Mouse (Mus musculus): ENCODE results near the gene Bmpr2. TPM values are rescaled to one million over a fixed set of nuclear protein-coding genes. Genes with fewer than 3 reads are reported as not detected.
A peak's percentile ranks its signal among the peaks of the same experiment; 100 is the strongest.

The Bmpr2 gene
- polyA plus RNA-seq, 1 experiment from 2014 or later: 5.9 TPM

DNA sequence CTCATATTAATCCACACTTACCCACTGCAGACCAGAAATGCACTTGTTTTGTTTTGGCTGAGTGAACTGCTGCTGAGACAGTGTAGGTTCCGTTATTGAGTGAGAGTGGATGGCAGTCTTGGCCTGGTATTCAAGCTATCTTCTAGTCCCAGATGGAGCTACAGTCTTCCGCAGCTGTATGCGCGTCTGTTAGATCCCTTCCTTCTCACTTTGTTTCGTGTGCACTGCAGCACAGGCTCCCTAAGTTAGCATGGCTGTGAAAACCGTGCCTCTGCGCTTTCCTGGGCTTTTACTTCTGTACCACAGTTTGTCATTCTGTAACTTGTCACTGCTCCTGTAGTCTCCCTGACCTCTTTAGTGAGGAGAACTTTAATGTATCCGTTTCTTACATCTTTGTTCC, 85.1 kb downstream of the Bmpr2 start:
- no peak for TF ChIP-seq CTCF (IDR thresholded peaks at IDR 0.05; ENCODE audit: low read depth)
- Histone ChIP-seq H3K4me2 (replicated peaks; ENCODE audit: low read depth) (no peak overlapping the region), H3K27ac (ENCODE audit: low read depth, low read length) (no peak overlapping the region), H3K36me3 (ENCODE audit: control insufficient read depth, insufficient read depth) (peaks cover 3% of the 10 kb centered on the region), H3K9me3 (ENCODE audit: control insufficient read depth) (no peaks in the 10 kb centered on the region), H3K4me1 (replicated peaks; ENCODE audit: control insufficient read depth, insufficient read depth, low read length) (no peaks in the 10 kb centered on the region), H3K27me3 (replicated peaks; ENCODE audit: control insufficient read depth, insufficient read depth, low read length) (no peaks in the 10 kb centered on the region), H3K9ac (ENCODE audit: low read depth, low read length) (no peak overlapping the region), H3K4me3 (ENCODE audit: low read depth, low read length) (no peak overlapping the region)
- ATAC-seq: no peak
- 84% methylated on average over 8 of the region's 8 CpGs for WGBS

DNA sequence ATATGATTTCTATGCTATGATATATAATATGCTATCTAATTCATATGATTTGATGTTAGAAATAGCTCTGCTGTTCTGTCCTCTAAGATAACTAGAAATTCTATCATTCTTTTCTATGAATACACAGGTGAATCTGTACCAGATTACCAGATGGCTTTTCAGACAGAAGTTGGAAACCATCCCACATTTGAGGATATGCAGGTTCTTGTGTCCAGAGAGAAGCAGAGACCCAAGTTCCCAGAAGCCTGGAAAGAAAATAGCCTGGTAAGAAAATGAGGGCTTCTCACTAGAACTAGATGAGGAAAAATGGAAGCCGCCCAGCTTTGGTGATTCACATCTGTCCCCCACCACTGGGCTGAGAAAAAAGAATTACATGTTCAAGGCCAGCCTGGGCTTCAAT, 95.8 kb downstream of the Bmpr2 start:
- H3K9me3 ChIP-seq (ENCODE audit: control insufficient read depth): no peaks in the 10 kb centered on the region
- H3K4me3 ChIP-seq (ENCODE audit: low read depth, low read length): no peak overlapping the region
- peaks cover 24% of the 10 kb centered on the region for H3K36me3 ChIP-seq (ENCODE audit: control insufficient read depth, insufficient read depth)
- H3K4me1 ChIP-seq (replicated peaks; ENCODE audit: control insufficient read depth, insufficient read depth, low read length): no peaks in the 10 kb centered on the region
- no peak for TF ChIP-seq CTCF (IDR thresholded peaks at IDR 0.05; ENCODE audit: low read depth)
- 94% methylated on average over 1 of the region's 1 CpGs for WGBS
- no peak overlapping the region for H3K4me2 ChIP-seq (replicated peaks; ENCODE audit: low read depth)
- no peak overlapping the region for H3K27ac ChIP-seq (ENCODE audit: low read depth, low read length)
- no peak for ATAC-seq
- no peaks in the 10 kb centered on the region for H3K27me3 ChIP-seq (replicated peaks; ENCODE audit: control insufficient read depth, insufficient read depth, low read length)
- no peak overlapping the region for H3K9ac ChIP-seq (ENCODE audit: low read depth, low read length)

DNA sequence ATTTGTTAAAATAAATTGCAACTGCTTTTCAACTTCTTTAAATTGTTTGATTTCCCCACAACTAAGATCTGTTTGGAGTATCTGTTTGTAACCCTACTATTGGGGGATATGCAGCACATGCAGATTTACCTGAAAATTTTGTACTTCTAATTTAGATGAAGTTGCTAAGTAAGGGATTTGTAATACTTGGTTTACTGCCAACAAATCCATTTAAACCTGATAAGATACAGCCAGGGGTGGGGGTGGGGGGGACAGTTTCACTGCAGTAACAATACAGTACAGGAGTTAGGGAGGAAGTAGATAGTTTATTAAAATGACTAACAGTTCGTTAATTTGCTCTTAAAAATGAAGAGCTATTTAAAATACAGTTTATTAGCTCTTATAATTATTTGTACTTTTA, 98.9 kb downstream of the Bmpr2 start:
- ATAC-seq: no peak
- H3K4me3 ChIP-seq (ENCODE audit: low read depth, low read length): no peak overlapping the region
- TF ChIP-seq CTCF (IDR thresholded peaks at IDR 0.05; ENCODE audit: low read depth): no peak
- peaks cover 18% of the 10 kb centered on the region for H3K36me3 ChIP-seq (ENCODE audit: control insufficient read depth, insufficient read depth)
- no peaks in the 10 kb centered on the region for H3K4me1 ChIP-seq (replicated peaks; ENCODE audit: control insufficient read depth, insufficient read depth, low read length)
- H3K27ac ChIP-seq (ENCODE audit: low read depth, low read length): no peak overlapping the region
- H3K4me2 ChIP-seq (replicated peaks; ENCODE audit: low read depth): no peak overlapping the region
- H3K9ac ChIP-seq (ENCODE audit: low read depth, low read length): no peak overlapping the region
- 58% methylated on average over 1 of the region's 1 CpGs for WGBS
- H3K9me3 ChIP-seq (ENCODE audit: control insufficient read depth): no peaks in the 10 kb centered on the region
- H3K27me3 ChIP-seq (replicated peaks; ENCODE audit: control insufficient read depth, insufficient read depth, low read length): no peaks in the 10 kb centered on the region

DNA sequence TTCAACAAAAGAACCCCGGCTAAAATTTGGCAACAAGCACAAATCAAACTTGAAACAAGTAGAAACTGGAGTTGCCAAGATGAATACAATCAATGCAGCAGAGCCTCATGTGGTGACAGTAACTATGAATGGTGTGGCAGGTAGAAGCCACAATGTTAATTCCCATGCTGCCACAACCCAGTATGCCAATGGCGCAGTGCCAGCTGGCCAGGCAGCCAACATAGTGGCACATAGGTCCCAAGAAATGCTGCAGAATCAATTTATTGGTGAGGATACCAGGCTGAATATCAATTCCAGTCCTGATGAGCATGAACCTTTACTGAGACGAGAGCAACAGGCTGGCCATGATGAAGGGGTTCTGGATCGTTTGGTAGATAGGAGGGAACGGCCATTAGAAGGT, 104.8 kb downstream of the Bmpr2 start:
- 94% methylated on average over 5 of the region's 5 CpGs for WGBS
- H3K4me3 ChIP-seq (ENCODE audit: low read depth, low read length): no peak overlapping the region
- ATAC-seq: no peak
- no peak overlapping the region for H3K27ac ChIP-seq (ENCODE audit: low read depth, low read length)
- no peaks in the 10 kb centered on the region for H3K4me1 ChIP-seq (replicated peaks; ENCODE audit: control insufficient read depth, insufficient read depth, low read length)
- TF ChIP-seq CTCF (IDR thresholded peaks at IDR 0.05; ENCODE audit: low read depth): no peak
- H3K9ac ChIP-seq (ENCODE audit: low read depth, low read length): no peak overlapping the region
- no peaks in the 10 kb centered on the region for H3K27me3 ChIP-seq (replicated peaks; ENCODE audit: control insufficient read depth, insufficient read depth, low read length)
- no peak overlapping the region for H3K4me2 ChIP-seq (replicated peaks; ENCODE audit: low read depth)
- peaks cover 41% of the 10 kb centered on the region for H3K36me3 ChIP-seq (ENCODE audit: control insufficient read depth, insufficient read depth)
- no peaks in the 10 kb centered on the region for H3K9me3 ChIP-seq (ENCODE audit: control insufficient read depth)

DNA sequence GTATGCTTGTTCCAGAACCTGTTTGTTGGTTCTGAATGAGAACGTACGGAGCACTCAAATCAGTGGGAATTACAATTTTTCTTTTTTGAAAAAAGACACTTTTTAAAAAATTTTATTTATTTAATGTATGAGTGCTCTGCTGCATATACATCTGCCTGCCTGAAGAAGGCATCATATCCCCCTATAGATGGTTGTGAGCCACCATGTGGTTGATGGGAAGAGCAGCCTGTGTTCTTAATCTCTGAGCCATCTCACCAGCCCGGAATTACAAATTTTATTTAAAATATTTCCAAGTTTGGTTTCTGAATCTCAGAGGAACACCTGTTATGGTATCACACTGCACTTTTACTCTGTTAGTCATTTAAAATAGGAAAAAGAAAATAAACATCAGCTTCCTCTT, 110.8 kb downstream of the Bmpr2 start:
- Histone ChIP-seq H3K4me2 (replicated peaks; ENCODE audit: low read depth) (no peak overlapping the region), H3K27me3 (replicated peaks; ENCODE audit: control insufficient read depth, insufficient read depth, low read length) (no peaks in the 10 kb centered on the region), H3K4me3 (ENCODE audit: low read depth, low read length) (no peak overlapping the region), H3K36me3 (ENCODE audit: control insufficient read depth, insufficient read depth) (peaks cover 20% of the 10 kb centered on the region; the same call in 1 of the 2 replicates), H3K4me1 (replicated peaks; ENCODE audit: control insufficient read depth, insufficient read depth, low read length) (no peaks in the 10 kb centered on the region), H3K9ac (ENCODE audit: low read depth, low read length) (no peak overlapping the region), H3K27ac (ENCODE audit: low read depth, low read length) (no peak overlapping the region), H3K9me3 (ENCODE audit: control insufficient read depth) (no peaks in the 10 kb centered on the region)
- peak; percentile 31; the same call in 1 of the 2 replicates for TF ChIP-seq CTCF (IDR thresholded peaks at IDR 0.05; ENCODE audit: low read depth)
- ATAC-seq: no peak
- WGBS: 89% methylated on average over 3 of the region's 3 CpGs

DNA sequence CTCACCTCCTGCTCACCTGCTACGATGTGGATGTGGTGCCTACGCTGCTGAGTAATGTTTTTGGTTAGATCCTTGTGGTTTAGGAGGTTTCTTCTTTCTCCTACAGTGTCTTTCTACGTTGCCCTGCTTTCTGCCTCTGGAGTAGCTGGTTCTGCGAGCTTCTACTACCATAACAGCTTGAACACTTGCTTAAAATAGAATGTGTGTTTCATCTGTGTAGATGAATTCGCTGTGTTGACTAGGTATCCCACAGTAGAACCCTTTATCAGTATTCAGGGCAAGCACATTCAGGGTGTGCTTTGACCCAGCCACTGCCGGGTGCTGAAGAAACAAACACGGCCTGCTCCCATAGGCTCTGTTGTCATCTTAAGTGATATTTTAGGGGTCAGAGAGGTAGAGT, 114.9 kb downstream of the Bmpr2 start:
- 93% methylated on average over 7 of the region's 7 CpGs for WGBS
- Histone ChIP-seq H3K27ac (ENCODE audit: low read depth, low read length) (no peak overlapping the region), H3K9ac (ENCODE audit: low read depth, low read length) (no peak overlapping the region), H3K4me3 (ENCODE audit: low read depth, low read length) (no peak overlapping the region), H3K9me3 (ENCODE audit: control insufficient read depth) (no peaks in the 10 kb centered on the region), H3K4me1 (replicated peaks; ENCODE audit: control insufficient read depth, insufficient read depth, low read length) (no peaks in the 10 kb centered on the region), H3K27me3 (replicated peaks; ENCODE audit: control insufficient read depth, insufficient read depth, low read length) (no peaks in the 10 kb centered on the region), H3K4me2 (replicated peaks; ENCODE audit: low read depth) (no peak overlapping the region), H3K36me3 (ENCODE audit: control insufficient read depth, insufficient read depth) (0 out of 2 replicates have a peak, but pooled peaks cover 8% of the 10 kb centered on the region)
- no peak for ATAC-seq
- TF ChIP-seq CTCF (IDR thresholded peaks at IDR 0.05; ENCODE audit: low read depth): no peak

Data from intestine, postnatal 0 days (tissue).